Mouse (Mus musculus) embryonic fibroblast, embryonic 13.5 days (primary cell): Measurements from ENCODE around the gene Casp4. TPM values are rescaled to one million over a fixed set of nuclear protein-coding genes. Genes with fewer than 3 reads are reported as not detected.

ENCODE experiments used
- H3K27ac ChIP-seq: 2 replicates; pipeline ENCODE4 v1.5.1; 2012; ENCODE audit warnings: low read length, control low read depth, inconsistent platforms; ENCODE audit not compliant: insufficient read depth
- H3K4me1 ChIP-seq: 2 replicates; pipeline ENCODE4 v1.6.1; 2011; ENCODE audit warnings: low read length; ENCODE audit not compliant: control insufficient read depth, insufficient read depth
- H3K4me3 ChIP-seq: 2 replicates; pipeline ENCODE4 v1.5.1; 2011; ENCODE audit warnings: mild to moderate bottlenecking, control low read depth, low read length; ENCODE audit not compliant: insufficient read depth
- CTCF ChIP-seq: IDR thresholded peaks from 2 replicates; pipeline ENCODE4 v1.5.1; 2011; ENCODE audit warnings: mild to moderate bottlenecking, control low read depth, low read length, moderate library complexity, borderline replicate concordance; ENCODE audit not compliant: insufficient read depth
- POLR2A ChIP-seq: IDR thresholded peaks from 2 replicates; pipeline ENCODE4 v1.6.1; 2011; ENCODE audit warnings: low read depth, mild to moderate bottlenecking, control low read depth, low read length, moderate library complexity
- polyA plus RNA-seq: library from polyadenylated mRNA; stranded (reverse); fragments of >200 nt; gene quantifications from 2 replicates; pipeline ENCODE4 v1.2.4, GENCODE M21; 2011; ENCODE audit warnings: low read depth; ENCODE audit not compliant: missing spikeins, insufficient read length

Casp4 gene
- polyA plus RNA-seq, 1 experiment: 11.5 TPM

DNA sequence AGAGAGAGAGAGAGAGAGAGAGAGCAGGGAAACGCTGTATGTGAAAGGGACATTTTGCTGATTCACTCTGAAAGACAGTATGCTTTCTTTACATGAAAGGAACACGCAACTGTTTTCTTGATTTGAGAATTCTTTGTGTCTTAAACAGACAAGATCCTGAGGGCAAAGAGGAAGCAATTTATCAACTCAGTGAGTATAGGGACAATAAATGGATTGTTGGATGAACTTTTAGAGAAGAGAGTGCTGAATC is 9.6 kb upstream of the Casp4 start:
- TF ChIP-seq POLR2A (no peak), CTCF (no peak)
- no peak overlapping the region for H3K4me3 ChIP-seq
- H3K4me1 ChIP-seq: no peaks in the 10 kb centered on the region
- H3K27ac ChIP-seq: no peak overlapping the region

DNA sequence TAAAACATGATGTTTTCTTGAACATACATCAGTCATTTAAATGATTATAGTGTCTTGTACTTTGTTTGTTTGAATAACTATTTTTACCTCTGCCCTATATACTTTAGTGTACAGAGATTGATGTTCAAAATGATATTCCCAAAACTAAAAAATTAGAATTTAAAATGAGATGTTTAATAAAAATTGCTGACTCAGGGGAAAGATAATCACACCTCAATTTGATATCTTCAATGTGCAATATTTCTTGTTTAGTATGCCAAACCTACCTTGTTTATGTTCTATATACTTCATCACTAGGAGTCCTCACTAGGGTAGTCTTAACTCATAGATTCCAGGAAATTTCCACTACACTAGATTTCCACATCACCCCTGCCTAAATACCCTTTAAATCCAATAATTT is 1.5 kb downstream of the Casp4 start:
- TF ChIP-seq POLR2A: no peak
- no peak overlapping the region for H3K4me3 ChIP-seq
- no peak overlapping the region for H3K27ac ChIP-seq
- no peaks in the 10 kb centered on the region for H3K4me1 ChIP-seq

GRCm38 (mm10) chr9:5311435-5311834 is 2.8 kb downstream of the Casp4 start:
- no peaks in the 10 kb centered on the region for H3K4me1 ChIP-seq
- H3K27ac ChIP-seq: no peak overlapping the region
- no peak overlapping the region for H3K4me3 ChIP-seq
- TF ChIP-seq CTCF (no peak), POLR2A (no peak)

GRCm38 (mm10) chr9:5328204-5328603 is 19.6 kb downstream of the Casp4 start:
- Histone ChIP-seq H3K4me3 (no peak overlapping the region), H3K4me1 (no peaks in the 10 kb centered on the region), H3K27ac (no peak overlapping the region)
- TF ChIP-seq POLR2A: no peak
- no peak for TF ChIP-seq CTCF

DNA sequence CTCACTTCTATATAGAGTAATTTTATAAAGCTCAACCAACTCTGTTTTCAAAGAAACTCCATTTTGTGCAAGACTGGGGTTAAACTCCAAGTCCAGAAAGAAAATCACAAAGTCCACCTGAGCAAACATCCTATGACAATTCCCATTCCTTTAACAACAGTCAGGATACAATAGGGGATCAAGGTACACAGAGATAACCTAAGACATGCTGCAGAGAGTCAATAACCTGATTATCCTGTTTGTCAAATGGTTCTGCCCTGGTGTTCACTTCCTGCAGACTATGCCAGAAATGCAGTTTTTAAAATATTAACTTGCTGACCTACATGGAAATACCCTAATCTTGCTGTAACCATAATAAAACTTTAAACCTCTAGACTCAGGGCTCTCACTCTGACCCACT is 23.8 kb downstream of the Casp4 start:
- Histone ChIP-seq H3K4me1 (no peaks in the 10 kb centered on the region), H3K4me3 (no peak overlapping the region), H3K27ac (no peak overlapping the region)
- TF ChIP-seq CTCF: no peak
- TF ChIP-seq POLR2A: no peak

- Histone ChIP-seq H3K4me1 (no peaks in the 10 kb centered on the region), H3K27ac (no peak overlapping the region), H3K4me3 (no peak overlapping the region)
- no peak for TF ChIP-seq POLR2A
- TF ChIP-seq CTCF: no peak
Measured at GRCm38 (mm10) chr9:5333422-5333821, 24.8 kb downstream of the Casp4 start.

- no peak overlapping the region for H3K4me3 ChIP-seq
- peaks cover 2% of the 10 kb centered on the region for H3K4me1 ChIP-seq
- H3K27ac ChIP-seq: no peak overlapping the region
- TF ChIP-seq CTCF (no peak), POLR2A (no peak)
Measured at GRCm38 (mm10) chr9:5343092-5343491, 34.5 kb downstream of the Casp4 start.

DNA sequence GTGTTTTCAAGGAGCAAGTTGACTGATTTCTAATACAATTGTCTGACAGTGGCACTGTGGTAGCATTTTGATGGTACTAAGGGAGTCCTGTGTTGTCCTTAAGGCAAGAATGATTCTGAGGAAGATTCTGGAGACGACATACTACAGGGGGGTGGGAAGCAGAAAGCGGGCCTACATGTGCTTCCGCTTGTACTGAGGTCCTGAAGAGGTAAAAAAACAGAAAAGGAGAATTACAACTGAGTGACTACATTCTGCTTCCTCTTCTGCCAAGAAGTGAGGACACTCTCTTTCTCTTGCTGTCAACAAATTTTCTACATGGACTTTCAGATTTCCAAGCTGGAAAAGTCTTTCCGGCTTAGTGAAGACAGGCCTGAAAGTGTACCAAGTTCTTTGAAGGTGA is 35.5 kb downstream of the Casp4 start:
- peak overlapping the region; percentile 57 for H3K27ac ChIP-seq
- peaks cover 2% of the 10 kb centered on the region for H3K4me1 ChIP-seq
- TF ChIP-seq POLR2A: no peak
- TF ChIP-seq CTCF: no peak
- H3K4me3 ChIP-seq: no peak overlapping the region

GRCm38 (mm10) chr9:5345291-5345898 is 36.8 kb downstream of the Casp4 start, which contains the start of gene Casp12:
Gene Casp12, plus strand, starts transcription at chr9:5345430.
- Histone ChIP-seq H3K4me1 (peaks cover 2% of the 10 kb centered on the region), H3K4me3 (peak within 1 kb of the TSS; percentile 85), H3K27ac (peak within 1 kb of the TSS; percentile 100)
- TF ChIP-seq CTCF: no peak
- peak; percentile 68 for TF ChIP-seq POLR2A

DNA sequence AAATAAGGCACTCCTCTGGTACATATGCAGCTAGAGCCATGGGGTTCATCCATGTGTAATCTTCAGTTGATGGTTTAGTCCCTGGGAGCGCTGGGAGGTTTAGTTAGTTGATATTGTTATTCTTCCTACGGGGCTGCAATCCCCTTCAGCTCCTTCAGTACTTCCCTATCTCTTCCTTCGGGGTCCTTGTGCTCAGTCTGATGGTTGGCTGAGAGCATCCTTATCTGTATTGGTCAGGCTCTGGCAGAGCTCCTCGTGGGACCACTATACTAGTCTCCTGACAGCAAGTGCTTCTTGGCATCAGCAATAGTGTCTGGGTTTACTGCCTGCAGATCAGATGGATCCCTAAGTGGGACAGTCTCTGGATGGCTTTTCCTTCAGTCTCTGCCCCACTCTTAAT is 38.8 kb downstream of the Casp4 start:
- H3K4me3 ChIP-seq: no peak overlapping the region
- H3K4me1 ChIP-seq: peaks cover 2% of the 10 kb centered on the region
- no peak overlapping the region for H3K27ac ChIP-seq
- TF ChIP-seq POLR2A (no peak), CTCF (no peak)

GRCm38 (mm10) chr9:5353673-5354072 is 45.0 kb downstream of the Casp4 start:
- Histone ChIP-seq H3K27ac (no peak overlapping the region), H3K4me3 (no peak overlapping the region), H3K4me1 (no peaks in the 10 kb centered on the region)
- TF ChIP-seq CTCF: no peak
- TF ChIP-seq POLR2A: no peak
